Mouse (Mus musculus): Measurements from ENCODE around the gene Btbd11. TPM values are rescaled to one million over a fixed set of nuclear protein-coding genes. Genes with fewer than 3 reads are reported as not detected.

Gene Btbd11
- total RNA-seq, 2 experiments from 2014 or later = 26.7 to 31.2 TPM

- intact Hi-C loops (cut with DNase I) = no loop called here
- no peak for DNase-seq (ENCODE audit: extremely low spot score in 1 of 2, low spot score in 2 of 2)
These were observed 80.8 kb downstream of the Btbd11 start for GRCm38 (mm10) chr10:85467393-85467792.

DNA sequence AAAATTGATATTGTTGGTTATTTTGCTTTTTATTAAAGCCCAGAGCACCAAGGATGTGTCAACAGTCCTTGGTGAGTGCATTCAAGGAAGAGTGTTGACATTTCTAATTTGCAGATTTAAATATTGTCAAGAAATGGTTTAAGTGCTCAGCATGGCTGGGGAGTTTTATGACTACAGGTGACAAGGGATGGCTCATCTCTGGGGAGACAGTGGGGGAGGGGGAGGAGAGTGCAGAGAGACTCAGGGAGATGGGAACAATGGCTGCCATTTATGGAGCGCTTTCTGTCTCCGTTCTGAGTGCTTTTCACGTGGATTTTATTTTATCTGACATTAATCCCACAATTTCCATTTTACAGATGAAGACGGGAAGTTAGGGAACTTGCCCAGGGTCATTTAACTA, 81.9 kb downstream of the Btbd11 start:
- intact Hi-C loops (cut with DNase I) = no loop called here
- no peak for DNase-seq (ENCODE audit: extremely low spot score in 1 of 2, low spot score in 2 of 2)

DNA sequence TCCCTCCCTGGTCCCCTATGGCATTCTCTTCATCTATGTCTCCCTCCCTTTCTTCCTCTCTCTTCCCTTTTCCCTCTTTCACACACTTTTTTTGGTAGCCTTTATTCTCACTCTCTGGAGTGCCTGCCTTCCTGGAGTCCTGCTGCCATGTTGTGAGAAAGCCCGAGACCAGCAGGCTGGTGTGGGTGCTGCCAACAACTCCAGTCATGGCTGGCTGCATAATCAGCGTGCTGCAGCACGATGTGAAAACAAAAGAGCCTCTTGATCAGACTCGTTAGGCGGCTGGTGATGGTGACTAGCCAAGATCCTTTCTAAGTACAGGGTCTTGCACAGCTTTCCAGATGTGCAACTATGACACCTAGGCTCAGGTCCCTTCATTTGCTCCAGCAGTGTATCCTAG, 82.7 kb downstream of the Btbd11 start:
- intact Hi-C loops (cut with DNase I) = no loop called here
- DNase-seq (ENCODE audit: extremely low spot score in 1 of 2, low spot score in 2 of 2) = peak in 1 of 2 experiments; percentile 28

DNA sequence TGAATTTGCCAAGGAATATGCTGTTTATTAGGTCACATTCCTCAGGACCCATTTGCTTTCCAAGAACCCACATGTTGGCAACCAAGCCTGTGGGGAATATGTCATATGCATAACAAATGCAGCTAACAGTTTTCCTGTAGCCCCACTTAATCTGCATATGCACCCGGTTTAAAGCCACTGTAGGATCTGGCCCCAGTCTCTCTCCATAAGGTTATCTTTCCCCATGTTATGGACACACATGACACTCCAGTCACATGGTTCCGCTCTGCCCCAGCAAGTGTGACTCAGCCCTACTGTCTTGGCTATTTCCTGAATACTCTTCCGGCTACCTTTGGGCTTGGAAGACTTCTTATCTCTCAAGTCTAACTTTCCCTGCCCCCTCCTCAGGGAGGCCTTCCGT, 86.7 kb downstream of the Btbd11 start:
- intact Hi-C loops (cut with DNase I) = loop anchor here (10.0 kb wide), 1 partner anchor 142 kb away; no protein-coding TSS in a partner anchor
- DNase-seq (ENCODE audit: extremely low spot score in 1 of 2, low spot score in 2 of 2) = no peak

DNA sequence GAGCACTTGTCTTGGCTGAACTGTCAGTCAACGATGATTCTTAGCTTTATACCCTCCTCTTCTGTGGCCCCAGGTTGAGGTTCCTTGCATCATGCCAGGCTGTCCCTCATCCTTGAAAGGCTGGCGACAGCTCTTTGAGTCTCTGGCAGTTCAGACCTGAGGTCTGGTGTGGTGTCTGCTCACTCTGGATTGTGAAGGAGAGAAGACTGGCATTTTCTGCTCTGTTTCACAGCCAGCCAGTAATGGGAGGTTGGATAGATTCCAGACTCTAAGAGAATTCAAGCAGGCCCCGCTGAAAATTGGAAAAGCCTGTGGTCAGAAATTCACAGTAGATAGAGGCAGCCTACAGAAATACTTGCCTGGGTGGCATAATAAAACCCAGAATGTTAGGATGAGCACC, 87.3 kb downstream of the Btbd11 start:
- peak in 1 of 2 experiments; percentile 32 for DNase-seq (ENCODE audit: extremely low spot score in 1 of 2, low spot score in 2 of 2)
- intact Hi-C loops (cut with DNase I) = loop anchor here (10.0 kb wide), 1 partner anchor 141 kb away; no protein-coding TSS in a partner anchor

GRCm38 (mm10) chr10:85475642-85476345, 89.2 kb downstream of the Btbd11 start:
- intact Hi-C loops (cut with DNase I) = loop anchor here (10.0 kb wide), 1 partner anchor 139 kb away; no protein-coding TSS in a partner anchor
- no peak for DNase-seq (ENCODE audit: extremely low spot score in 1 of 2, low spot score in 2 of 2)

DNA sequence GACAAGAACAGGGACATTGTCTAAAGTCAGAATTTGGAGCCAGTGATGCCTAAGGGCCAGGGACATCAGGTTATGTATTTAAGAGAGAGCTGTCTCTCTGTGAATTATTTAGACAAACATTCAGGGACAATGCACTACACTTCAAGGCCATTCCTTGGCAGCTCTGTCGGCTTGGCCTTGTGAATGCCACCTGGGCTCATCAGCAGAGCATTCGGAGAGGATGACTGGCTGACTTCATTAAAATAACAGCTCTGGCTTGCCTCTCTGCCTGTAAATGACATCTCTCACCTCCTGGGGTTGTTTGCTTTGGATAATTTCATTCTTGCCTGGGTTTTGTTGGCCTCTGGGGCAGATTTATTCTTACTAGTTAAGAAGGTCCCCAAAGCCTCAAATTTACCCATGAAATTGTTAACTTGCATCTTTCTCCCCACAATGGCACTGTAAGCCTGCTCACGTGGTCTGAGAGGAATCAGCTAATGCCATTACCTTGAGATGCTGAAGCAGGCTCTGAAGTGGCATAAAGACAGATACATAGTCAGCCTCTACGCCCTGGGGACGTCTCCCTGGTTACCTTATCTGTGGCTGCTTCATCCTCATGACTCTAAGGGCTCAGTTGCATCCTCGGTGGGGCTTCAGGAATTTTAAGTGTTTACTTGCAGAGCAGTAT, 93.5 kb downstream of the Btbd11 start:
- intact Hi-C loops (cut with DNase I) = loop anchor here (10.0 kb wide), 1 partner anchor 135 kb away; no protein-coding TSS in a partner anchor
- DNase-seq (ENCODE audit: extremely low spot score in 1 of 2, low spot score in 2 of 2) = no peak

- intact Hi-C loops (cut with DNase I) = no loop called here
- DNase-seq (ENCODE audit: extremely low spot score in 1 of 2, low spot score in 2 of 2) = no peak
These were observed 94.5 kb downstream of the Btbd11 start for GRCm38 (mm10) chr10:85481106-85481505.

DNA sequence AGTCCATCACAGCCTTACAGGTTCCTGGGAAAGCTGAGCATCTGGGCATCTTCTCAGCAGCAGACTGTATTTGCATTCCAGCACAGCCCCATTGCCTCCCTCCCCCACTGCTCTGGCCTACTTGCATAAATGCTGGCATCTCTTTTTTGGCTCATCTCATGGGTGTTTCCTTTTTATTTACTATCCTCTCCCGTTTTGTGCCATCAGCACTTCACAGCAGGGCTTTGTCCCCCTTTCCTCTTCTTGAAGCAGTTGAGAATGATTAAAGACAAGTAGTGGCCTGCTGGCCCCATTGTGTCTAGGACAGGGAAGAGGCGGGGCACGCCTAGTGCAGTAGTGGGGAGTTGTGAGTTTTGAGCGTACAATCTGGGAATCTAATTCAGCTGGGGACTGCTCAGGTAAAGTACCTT, 95.5 kb downstream of the Btbd11 start:
- DNase-seq (ENCODE audit: extremely low spot score in 1 of 2, low spot score in 2 of 2) = peak; percentile 27 to 56
- intact Hi-C loops (cut with DNase I) = no loop called here

- intact Hi-C loops (cut with DNase I) = no loop called here
- DNase-seq (ENCODE audit: extremely low spot score in 1 of 2, low spot score in 2 of 2) = no peak
These were observed 95.9 kb downstream of the Btbd11 start for GRCm38 (mm10) chr10:85482480-85482879.

DNA sequence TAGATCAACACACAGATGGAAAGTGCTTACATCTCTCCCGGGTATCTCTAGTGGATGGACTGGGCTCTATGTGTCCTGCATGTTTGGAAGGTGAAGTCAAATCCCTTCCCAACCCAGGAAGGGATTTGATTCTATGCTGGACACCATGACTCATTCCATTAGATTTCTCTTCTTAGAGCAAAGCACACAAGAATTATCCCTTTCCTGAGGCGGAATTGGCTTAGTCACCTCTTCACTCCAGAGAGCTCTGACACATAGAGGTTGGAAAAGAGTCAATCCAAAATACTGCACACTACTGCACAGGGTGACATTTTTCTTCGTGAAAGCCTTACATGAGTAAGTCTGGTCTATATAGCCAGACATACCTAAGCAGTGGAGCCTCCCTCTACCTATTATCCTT, 99.8 kb downstream of the Btbd11 start:
- intact Hi-C loops (cut with DNase I) = no loop called here
- no peak for DNase-seq (ENCODE audit: extremely low spot score in 1 of 2, low spot score in 2 of 2)

- no peak for DNase-seq (ENCODE audit: extremely low spot score in 1 of 2, low spot score in 2 of 2)
These were observed 106.0 kb downstream of the Btbd11 start for GRCm38 (mm10) chr10:85492583-85492982.

GRCm38 (mm10) chr10:85496358-85496757, 109.7 kb downstream of the Btbd11 start:
- intact Hi-C loops (cut with DNase I) = no loop called here
- DNase-seq (ENCODE audit: extremely low spot score in 1 of 2, low spot score in 2 of 2) = no peak

More at GRCm38 (mm10) chr10:85492583-85492982, 106.0 kb downstream of the Btbd11 start:
- intact Hi-C loops (cut with DNase I) = no loop called here

DNA sequence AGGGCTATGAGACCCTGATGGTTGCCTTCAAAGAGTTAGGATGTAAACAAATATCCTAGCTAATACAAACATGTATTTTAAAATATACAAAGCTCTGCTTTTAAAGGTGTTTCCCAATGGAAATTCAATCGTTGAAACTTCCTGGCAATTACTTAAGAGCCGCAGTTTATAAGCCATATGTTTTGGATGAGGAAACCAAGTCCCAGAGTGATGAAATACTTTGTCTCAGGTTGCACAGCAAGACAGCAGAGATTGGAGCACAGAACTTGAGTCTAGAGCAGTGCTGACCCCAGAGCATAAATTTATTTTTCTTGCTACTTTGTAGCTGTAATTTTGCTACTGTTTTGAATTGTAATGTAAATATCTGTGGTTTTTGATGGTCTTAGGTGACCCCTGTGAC, 110.4 kb downstream of the Btbd11 start:
- DNase-seq (ENCODE audit: extremely low spot score in 1 of 2, low spot score in 2 of 2) = no peak
- intact Hi-C loops (cut with DNase I) = no loop called here

DNA sequence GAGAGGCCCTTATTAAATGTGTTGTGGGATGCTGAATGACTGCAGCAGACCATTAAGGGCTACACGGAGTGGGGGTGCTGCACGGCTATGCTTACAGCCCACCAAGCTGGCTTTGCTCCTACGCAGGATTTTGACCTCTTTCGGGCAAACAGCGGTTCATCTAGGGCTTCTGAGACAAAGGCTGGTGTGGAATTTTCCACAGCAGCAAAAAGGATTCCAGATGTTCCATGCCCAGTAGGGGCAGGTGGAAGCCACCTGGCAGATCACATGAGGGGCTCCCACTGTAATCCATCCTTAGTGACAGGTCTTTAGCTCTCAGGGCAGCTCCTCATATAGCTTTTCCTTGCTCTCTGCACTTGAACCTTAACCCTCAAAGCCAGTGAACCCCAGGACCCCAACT, 111.3 kb downstream of the Btbd11 start:
- DNase-seq (ENCODE audit: extremely low spot score in 1 of 2, low spot score in 2 of 2) = no peak
- intact Hi-C loops (cut with DNase I) = no loop called here

- intact Hi-C loops (cut with DNase I) = no loop called here
- no peak for DNase-seq (ENCODE audit: extremely low spot score in 1 of 2, low spot score in 2 of 2)
These were observed 114.0 kb downstream of the Btbd11 start for GRCm38 (mm10) chr10:85500573-85501155.

DNA sequence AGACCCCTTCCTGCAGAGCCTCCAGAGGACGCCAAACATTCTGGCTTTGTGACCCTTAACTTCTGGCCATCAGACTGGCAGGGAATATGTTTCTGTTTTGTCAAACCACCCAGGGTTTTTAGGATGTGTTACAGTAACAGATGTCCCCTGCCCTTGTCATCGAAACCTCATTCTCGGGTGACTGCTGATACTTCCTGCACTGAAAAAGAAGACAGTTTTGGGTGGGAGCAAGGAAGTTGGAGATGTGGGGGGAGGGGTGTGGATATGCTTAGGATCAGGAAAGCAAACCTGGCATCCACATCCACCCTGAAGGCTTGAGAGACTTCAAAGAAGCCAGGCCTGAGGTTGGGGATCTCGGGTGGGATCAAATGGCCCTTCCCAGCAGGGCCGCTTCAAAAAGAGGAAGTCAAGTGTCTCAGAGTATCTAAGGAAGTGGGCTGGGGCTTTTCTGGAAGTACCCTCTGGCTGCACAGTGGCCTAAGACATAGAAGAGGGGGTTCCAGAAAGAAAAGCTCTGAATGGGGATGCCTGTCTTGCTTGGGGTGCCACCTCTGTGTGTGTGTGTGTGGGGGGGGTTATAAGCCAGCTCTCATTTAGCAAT, 115.5 kb downstream of the Btbd11 start:
- intact Hi-C loops (cut with DNase I) = no loop called here
- no peak for DNase-seq (ENCODE audit: extremely low spot score in 1 of 2, low spot score in 2 of 2)

- DNase-seq (ENCODE audit: extremely low spot score in 1 of 2, low spot score in 2 of 2) = no peak
These were observed 116.0 kb downstream of the Btbd11 start for GRCm38 (mm10) chr10:85502656-85503055.

DNA sequence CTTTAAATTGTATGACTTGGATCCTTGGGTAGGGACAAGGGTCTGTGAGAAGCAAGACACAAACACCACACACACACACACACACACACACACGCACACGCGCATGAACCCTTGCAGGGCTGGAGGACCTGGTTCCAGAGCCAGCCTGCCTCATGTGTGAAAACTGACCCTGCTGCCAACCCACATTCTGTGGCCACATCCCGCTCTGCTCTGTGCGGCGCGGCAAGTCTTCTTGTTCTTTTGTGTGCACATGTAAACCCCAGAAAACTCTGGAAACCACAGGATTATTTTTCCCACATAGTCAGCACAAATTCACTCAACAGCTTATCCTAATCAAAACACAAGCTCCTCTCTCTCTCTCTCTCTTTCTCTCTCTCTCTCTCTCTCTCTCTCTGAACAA, 116.8 kb downstream of the Btbd11 start:
- DNase-seq (ENCODE audit: extremely low spot score in 1 of 2, low spot score in 2 of 2) = no peak
- intact Hi-C loops (cut with DNase I) = no loop called here

More at GRCm38 (mm10) chr10:85502656-85503055, 116.0 kb downstream of the Btbd11 start:
- intact Hi-C loops (cut with DNase I) = no loop called here

Data from left cerebral cortex, postnatal 10 days (tissue).